Mouse (Mus musculus) adrenal gland, adult 10 weeks (tissue): ENCODE measurements around the gene Carmil2. TPM values are rescaled to one million over a fixed set of nuclear protein-coding genes. Genes with fewer than 3 reads are reported as not detected.

Source experiments
- polyA plus RNA-seq: library from polyadenylated mRNA; stranded (reverse); fragments of 350-450 nt; fragmentation: Illumina TruSeq; extraction: RNeasy Lipid Tissue Mini Kit (QIAGEN cat#74804); gene quantifications from one replicate; pipeline ENCODE4 v1.2.3, GENCODE M21; 2014; ENCODE audit warnings: low read depth, low replicate concordance

Gene Carmil2
- polyA plus RNA-seq: not detected

GRCm38 (mm10) chr8:105685796-105686308, at the start of gene Carmil2:
Gene Carmil2 (plus strand): TSS chr8:105686274.

DNA sequence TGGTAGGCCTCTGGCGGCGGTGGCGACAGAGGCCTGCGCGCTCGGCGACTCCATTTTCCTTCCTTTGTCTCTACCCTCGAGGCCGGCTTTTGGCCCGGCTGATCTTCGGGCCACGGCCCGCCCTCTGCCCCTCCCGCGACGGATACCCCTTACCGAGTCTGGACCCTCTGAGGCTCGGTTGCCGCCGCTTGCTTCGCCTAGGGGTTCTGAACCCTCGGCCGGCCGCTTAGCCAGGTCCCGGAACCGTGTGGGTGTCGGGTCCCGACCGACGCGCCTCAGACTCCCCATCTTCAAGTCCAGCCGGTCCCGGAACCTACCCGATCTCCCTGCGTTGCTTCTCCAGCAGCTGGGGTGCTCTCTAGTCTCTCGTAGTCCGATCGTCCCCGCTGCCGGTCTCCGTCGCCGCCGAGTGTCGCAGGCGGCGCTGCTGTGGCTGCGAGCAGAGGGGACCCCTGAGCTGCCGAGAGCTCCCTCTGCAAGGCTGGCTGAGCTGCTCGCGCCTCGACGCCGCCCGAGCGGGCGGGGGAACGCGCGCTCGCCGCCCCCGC, 49.0 kb upstream of the Carmil2 start, which contains the start of gene Agrp:
Gene Agrp, minus strand, starts transcription at position 431 of the 548 bp plus-strand sequence.

DNA sequence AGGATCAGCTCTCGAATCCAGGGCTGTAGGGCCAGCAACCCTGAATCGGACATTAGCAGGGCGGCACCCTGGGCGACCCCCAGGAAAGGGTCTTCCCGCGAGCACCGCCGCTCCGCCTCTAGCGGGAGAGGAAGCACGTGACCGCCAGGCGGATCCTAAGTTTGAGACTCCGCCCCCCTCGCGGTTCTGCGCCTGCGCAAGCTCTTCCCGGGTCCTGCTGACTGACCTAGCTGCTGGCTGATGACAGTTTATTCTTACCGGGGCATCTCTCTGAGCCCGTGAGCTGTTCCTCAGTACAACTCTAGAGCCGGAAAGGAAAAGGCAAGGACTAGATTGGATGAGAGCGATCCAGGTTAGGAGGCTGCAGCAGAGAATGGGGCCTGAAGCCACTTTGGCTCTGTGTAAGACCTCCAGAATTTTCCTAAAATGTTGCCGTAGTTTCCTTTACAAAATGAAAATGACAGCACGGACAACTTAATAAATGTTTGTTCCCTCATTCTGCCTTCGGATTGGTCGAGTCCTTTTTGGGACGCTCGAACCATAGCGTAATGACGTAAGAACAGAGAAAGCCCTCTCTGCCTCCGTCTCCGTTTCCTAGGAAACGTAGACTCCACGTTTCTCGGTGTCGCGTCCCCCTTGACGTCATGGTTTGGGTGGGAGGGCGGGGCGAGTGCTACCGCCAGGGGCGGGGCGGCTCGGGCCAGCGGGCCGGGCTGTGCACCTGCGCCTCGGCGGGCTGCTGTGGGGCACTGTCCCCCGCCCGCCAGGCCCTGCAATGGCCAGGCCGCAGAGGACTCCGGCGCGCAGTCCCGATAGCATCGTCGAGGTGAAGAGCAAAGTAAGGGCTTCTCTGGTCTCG, 15.1 kb downstream of the Carmil2 start, which contains the start of the genes Acd and Pard6a:
Gene Acd, minus strand, starts transcription at position 137 of the 859 bp plus-strand sequence.
Gene Pard6a, plus strand, starts transcription at position 183 of the 859 bp plus-strand sequence.

DNA sequence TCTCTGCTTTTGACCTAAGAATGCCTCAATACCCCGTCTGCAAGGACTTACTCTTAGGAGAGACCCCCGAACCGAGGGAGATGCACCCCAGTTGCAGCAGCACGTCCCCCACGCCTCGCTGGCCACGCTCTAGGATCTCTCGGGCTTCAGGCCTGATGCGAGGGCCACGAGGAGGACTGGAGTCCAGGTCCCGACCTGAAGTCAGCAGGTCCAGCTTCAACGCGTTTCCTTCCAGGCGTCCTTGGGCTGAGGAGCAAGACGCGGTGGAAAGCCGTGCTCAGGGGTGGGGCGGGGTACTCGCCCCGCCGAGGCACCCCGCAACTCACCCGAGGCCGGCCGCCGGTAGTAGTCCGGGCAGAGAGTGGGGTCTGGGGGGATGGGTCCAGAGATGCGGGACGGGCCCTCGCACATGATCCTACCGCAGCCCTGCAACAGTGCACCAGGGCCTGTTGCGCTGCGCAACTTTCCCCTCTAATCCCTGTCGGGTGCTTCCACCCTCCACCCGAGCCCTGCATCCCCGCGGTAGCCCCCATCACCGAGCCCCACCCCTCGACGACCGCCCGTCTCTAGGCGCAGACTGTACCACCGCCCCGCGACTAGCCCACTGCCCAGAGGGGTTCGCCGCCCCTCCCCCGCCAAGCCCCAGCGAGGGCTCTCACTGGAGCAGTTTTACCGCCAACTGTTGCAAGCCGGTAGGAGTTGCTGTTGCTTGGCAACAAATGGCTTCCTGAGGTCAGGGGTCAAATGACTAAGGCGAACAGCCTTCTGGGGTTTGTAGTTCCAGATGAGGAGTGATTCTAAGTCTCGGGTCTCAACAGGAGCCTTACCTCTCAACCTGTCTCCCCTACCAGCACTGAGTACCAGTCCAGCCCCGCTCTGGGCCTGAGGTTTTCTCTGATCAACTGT, 21.7 kb downstream of the Carmil2 start, which contains the start of the genes 4933405L10Rik and Enkd1:
Gene 4933405L10Rik, plus strand, starts transcription at position 158 of the 906 bp plus-strand sequence.
Gene Enkd1, minus strand, starts transcription at position 713 of the 906 bp plus-strand sequence.

Other genes with a start within 250 kb of the Carmil2 start
- gene Tppp3, start 214.7 kb upstream of the Carmil2 start, polyA plus RNA-seq: not detected
- gene Zdhhc1, start 189.4 kb upstream of the Carmil2 start, polyA plus RNA-seq: 1.7 TPM
- not detected for gene Hsd11b2, start 167.5 kb upstream of the Carmil2 start, polyA plus RNA-seq
- 22.7 TPM for gene Atp6v0d1, start 120.2 kb upstream of the Carmil2 start, polyA plus RNA-seq
- 1.2 TPM for gene Ripor1, start 81.0 kb upstream of the Carmil2 start, polyA plus RNA-seq
- gene Ctcf, start 49.7 kb upstream of the Carmil2 start, polyA plus RNA-seq: 80.5 TPM
- not detected for gene Agrp, start 48.9 kb upstream of the Carmil2 start, polyA plus RNA-seq
- gene Acd, start 14.8 kb downstream of the Carmil2 start, polyA plus RNA-seq: 0.70 TPM
- gene Pard6a, start 14.9 kb downstream of the Carmil2 start, polyA plus RNA-seq: not detected
- gene 4933405L10Rik, start 21.4 kb downstream of the Carmil2 start, polyA plus RNA-seq: not detected
- gene Enkd1, start 21.9 kb downstream of the Carmil2 start, polyA plus RNA-seq: 0.52 TPM
- gene Gfod2, start 72.4 kb downstream of the Carmil2 start, polyA plus RNA-seq: 0.52 TPM
- 6.5 TPM for gene Ranbp10, start 141.1 kb downstream of the Carmil2 start, polyA plus RNA-seq
- gene Tsnaxip1, start 141.5 kb downstream of the Carmil2 start, polyA plus RNA-seq: not detected
- gene Cenpt, start 167.0 kb downstream of the Carmil2 start, polyA plus RNA-seq: 0.99 TPM
- gene Thap11, start 168.9 kb downstream of the Carmil2 start, polyA plus RNA-seq: 11.8 TPM
- 80.1 TPM for gene Nutf2, start 174.3 kb downstream of the Carmil2 start, polyA plus RNA-seq
- gene Edc4, start 194.6 kb downstream of the Carmil2 start, polyA plus RNA-seq: 2.9 TPM
- gene Nrn1l, start 207.3 kb downstream of the Carmil2 start, polyA plus RNA-seq: not detected
- gene Pskh1, start 214.2 kb downstream of the Carmil2 start, polyA plus RNA-seq: 4.8 TPM
- gene Ctrl, start 247.6 kb downstream of the Carmil2 start, polyA plus RNA-seq: 0.76 TPM